Mouse (Mus musculus): ENCODE data around the gene Rassf8.

DNA sequence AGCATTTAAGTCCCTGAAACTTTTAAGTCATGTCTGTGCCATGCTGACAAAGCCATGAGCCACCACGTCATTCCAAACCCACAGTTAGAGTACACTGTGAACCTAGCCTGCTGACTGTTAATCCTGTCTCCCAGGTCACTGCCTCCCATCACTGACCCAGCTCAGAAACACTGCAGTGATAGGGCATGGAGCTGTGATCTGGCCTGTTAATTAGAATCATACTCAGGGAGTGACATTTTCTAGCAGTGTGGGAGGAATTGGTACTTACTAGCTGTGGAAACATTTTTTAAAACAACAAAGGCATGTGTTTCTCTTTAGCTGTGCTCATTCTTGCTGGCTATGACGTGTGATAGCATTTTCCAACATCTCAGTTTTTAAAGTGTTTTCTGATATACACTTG lies 35.4 kb downstream of the Rassf8 start:
- no peak for TF ChIP-seq CTCF (IDR thresholded peaks at IDR 0.05; ENCODE audit: borderline replicate concordance, extremely low read depth, insufficient read depth, insufficient read length)
- no peak for TF ChIP-seq POLR2A (IDR thresholded peaks at IDR 0.05; ENCODE audit: borderline replicate concordance, extremely low read depth, insufficient read depth, insufficient read length, poor library complexity, severe bottlenecking)
